In the genomic region with DNA sequence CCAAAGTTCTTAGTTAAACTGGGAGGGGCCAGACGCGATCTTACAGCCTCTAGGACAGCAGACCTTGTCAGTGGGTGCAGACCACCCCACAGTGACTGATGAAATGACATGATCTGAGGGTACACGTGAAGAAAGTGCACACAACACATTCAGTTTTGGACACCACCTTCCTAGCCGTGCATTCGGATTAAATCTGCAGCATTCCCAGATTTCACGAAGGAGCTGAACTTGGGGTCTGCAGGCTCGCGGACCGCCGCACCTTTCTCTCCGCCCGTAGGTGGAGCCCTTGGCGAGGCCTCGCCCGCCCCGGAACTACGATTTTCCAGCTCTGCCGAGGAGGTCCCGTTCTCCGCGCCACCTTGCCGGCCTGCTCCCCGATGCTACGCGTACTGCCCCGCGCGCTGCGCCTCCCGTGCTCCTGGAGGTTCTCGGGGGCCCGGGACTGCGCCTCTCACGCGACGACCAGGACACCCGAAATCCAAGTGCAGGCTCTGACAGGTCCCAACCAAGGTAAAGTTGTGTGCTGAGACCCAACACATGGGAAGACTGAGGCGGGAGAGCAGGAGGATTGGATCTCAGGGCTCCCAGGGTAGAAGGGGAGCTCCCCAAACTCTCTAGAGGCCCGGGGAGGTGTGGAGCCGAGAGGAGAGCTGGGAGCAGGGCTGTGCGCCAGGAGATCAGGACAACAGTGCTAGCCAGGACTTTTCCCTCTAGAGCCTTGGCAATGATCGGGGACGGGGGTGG, we compare ENCODE assay signal across 8 mouse cellular contexts. TPM values are rescaled to one million over a fixed set of nuclear protein-coding genes. Genes with fewer than 3 reads are reported as not detected.
A peak's percentile ranks its signal among the peaks of the same experiment; 100 is the strongest.
DNase-seq lines count a peak whose midpoint lies in the region; ATAC-seq and TF ChIP-seq lines count a peak whose summit lies in the region.

Gene Echdc2, plus strand, starts transcription at position 286 of the 744 bp plus-strand sequence.

- H3K27ac ChIP-seq in forebrain, embryonic 14.5 days (ENCODE audit: low read depth, low read length) = no peak within 1 kb of the TSS

- no peak for DNase-seq in Patski (ENCODE audit: low read depth, low spot score)
- peak; percentile 12 for DNase-seq in c-Kit-positive CD71-negative TER-119-negative erythroid progenitor cells, embryonic 14.5 days (ENCODE audit: low read depth)
- DNase-seq in forebrain, embryonic 14.5 days (ENCODE audit: low spot score) = peak; percentile 63
- DNase-seq in heart, postnatal 14 days = peak; percentile 49 to 56
- peak; percentile 13 for DNase-seq in large intestine, adult 2 months (ENCODE audit: low read depth, low spot score)
- peak; percentile 13 for DNase-seq in lung, postnatal 25 days (ENCODE audit: low spot score)
- peak; percentile 29 for DNase-seq in right cerebral cortex, postnatal 4 days

- no peak for ATAC-seq in Patski
- ATAC-seq in forebrain, embryonic 14.5 days = peak; percentile 57; the same call in 1 of the 2 replicates
- no peak for ATAC-seq in megakaryocyte-erythroid progenitor cell, adult 5-6 weeks (replicated peaks; ENCODE audit: low FRiP score, low TSS enrichment, poor library complexity, severe bottlenecking)

- peak within 1 kb of the TSS; percentile 58 for H3K9ac ChIP-seq in forebrain, embryonic 14.5 days (ENCODE audit: low read length)

- H3K36me3 ChIP-seq in forebrain, embryonic 14.5 days (ENCODE audit: control insufficient read depth, insufficient read depth, low read length) = no peaks in the 10 kb centered on the region

- H3K27me3 ChIP-seq in Patski = no peaks in the 10 kb centered on the region
- no peaks in the 10 kb centered on the region; the same call in 1 of the 2 replicates for H3K27me3 ChIP-seq in forebrain, embryonic 14.5 days (replicated peaks; ENCODE audit: control insufficient read depth, insufficient read depth, low read length)

- TF ChIP-seq CTCF in Patski (IDR thresholded peaks at IDR 0.05) = no peak

- H3K9me3 ChIP-seq in forebrain, embryonic 14.5 days (replicated peaks; ENCODE audit: control insufficient read depth, low read length) = no peaks in the 10 kb centered on the region

- H3K4me1 ChIP-seq in forebrain, embryonic 14.5 days (ENCODE audit: control insufficient read depth, insufficient read depth, low read length) = peaks cover 3% of the 10 kb centered on the region; the same call in 1 of the 2 replicates

- peak within 1 kb of the TSS; percentile 40 for H3K4me3 ChIP-seq in forebrain, embryonic 14.5 days (ENCODE audit: low read depth, low read length)

- intact Hi-C loops in heart, postnatal 14 days (cut with DNase I) = no loop called here

- in situ Hi-C loops in Patski (cut with MboI; ENCODE audit: low pct_unique_long_range_greater_than_20kb) = no loop called here

- POLR2A ChIA-PET in Patski (lab: Charles Lee) = no interaction called here

- H3K4me2 ChIP-seq in forebrain, embryonic 14.5 days (ENCODE audit: low read length) = peak within 1 kb of the TSS; percentile 65

- WGBS in forebrain, embryonic 14.5 days = under 1% methylated on average over 42 of the region's 43 CpGs
- WGBS in large intestine, adult 2 months = under 1% methylated on average over 43 of the region's 43 CpGs

- CTCF ChIA-PET in Patski (lab: Charles Lee) = interaction anchor here (1.0 kb wide), 1 partner anchor 162 kb away, joined by 3 read pairs; the partner anchor contains the start of gene Coa7

RNA-seq across cellular contexts. Expression of gene Echdc2, which starts in this region (rescaled TPM):
- polyA plus RNA-seq in Patski (2021) = 32.2 TPM
- 11.8 and 12.0 TPM in 2 replicates for polyA plus RNA-seq in forebrain, embryonic 14.5 days (2014; fragmentation: Nextera tagmentation; extraction: Ambion mirVana)
- total RNA-seq in heart, postnatal 14 days (2021) = 10 to 100 TPM; 31.4 to 31.9 TPM
- polyA plus RNA-seq in large intestine, adult 2 months (2012; rRNA removed) = 26.7 and 35.2 TPM in 2 replicates
- 0.39 TPM in 1 of 2 replicates, not detected in the other for total RNA-seq in megakaryocyte-erythroid progenitor cell, adult 5-6 weeks (2014; fragmentation: Nextera tagmentation)
- total RNA-seq in megakaryocyte-erythroid progenitor cell, adult 5-6 weeks (2017) = not detected in 2 replicates

Comparison
In these comparisons a context has a peak if more than half of its experiments do, and no peak if none do; other contexts are left out.
1. RNA of gene Echdc2 (total RNA-seq): 31.4 to 31.9 TPM in heart, postnatal 14 days; 0.39 TPM in megakaryocyte-erythroid progenitor cell, adult 5-6 weeks; every median in the first group is over 10 times any median in the second.